Mouse (Mus musculus): Measurements from ENCODE around the gene Btg3. TPM values are rescaled to one million over a fixed set of nuclear protein-coding genes. Genes with fewer than 3 reads are reported as not detected.

The Btg3 gene
- polyA plus RNA-seq, 1 experiment = 17.0 TPM

GRCm38 (mm10) chr16:78389122-78389521, 12.1 kb upstream of the Btg3 start:
- Histone ChIP-seq H3K79me2 (ENCODE audit: control insufficient read depth, insufficient read depth) (no peaks in the 10 kb centered on the region), H3K4me3 (no peak overlapping the region), H3K4me2 (ENCODE audit: low read depth) (no peak overlapping the region), H3K36me3 (ENCODE audit: control insufficient read depth, insufficient read depth) (no peaks in the 10 kb centered on the region), H3ac (ENCODE audit: control insufficient read depth, insufficient read length) (no peak overlapping the region), H3K27me3 (ENCODE audit: control insufficient read depth, insufficient read depth, insufficient read length) (no peaks in the 10 kb centered on the region)
- TF ChIP-seq MYOD1 (IDR thresholded peaks at IDR 0.05; ENCODE audit: control insufficient read depth in 1 of 3, insufficient read length in 2 of 3, low read depth in 2 of 3) (no peak), MYOG (IDR thresholded peaks at IDR 0.05; ENCODE audit: control insufficient read depth in 1 of 3, insufficient read depth in 1 of 3, insufficient read length in 2 of 3, low read depth in 2 of 3) (no peak), POLR2AphosphoS2 (IDR thresholded peaks at IDR 0.05; ENCODE audit: insufficient read length, low read depth) (no peak), SRF (IDR thresholded peaks at IDR 0.05; ENCODE audit: control insufficient read depth, insufficient read length, low read depth) (no peak), REST (IDR thresholded peaks at IDR 0.05; ENCODE audit: insufficient read depth, insufficient read length) (no peak), TCF3 (IDR thresholded peaks at IDR 0.05; ENCODE audit: insufficient read length, low read depth) (no peak), E2F4 (IDR thresholded peaks at IDR 0.05; ENCODE audit: insufficient read depth) (no peak), CEBPB (IDR thresholded peaks at IDR 0.05; ENCODE audit: insufficient read depth, poor library complexity, severe bottlenecking) (no peak), POLR2A (IDR thresholded peaks at IDR 0.05; ENCODE audit: insufficient read length, low read depth) (no peak), TCF12 (IDR thresholded peaks at IDR 0.05; ENCODE audit: insufficient read depth, poor library complexity, severe bottlenecking) (no peak)

- H3K4me3 ChIP-seq = no peak overlapping the region
Observed at GRCm38 (mm10) chr16:78378493-78378892, 1.5 kb upstream of the Btg3 start.

GRCm38 (mm10) chr16:78375821-78376691, 936 bp downstream of the Btg3 start:
- H3K36me3 ChIP-seq (ENCODE audit: control insufficient read depth, insufficient read depth) = peaks cover 16% of the 10 kb centered on the region
- no peaks in the 10 kb centered on the region for H3K27me3 ChIP-seq (ENCODE audit: control insufficient read depth, insufficient read depth, insufficient read length)
- H3ac ChIP-seq (ENCODE audit: control insufficient read depth, insufficient read length) = peak overlapping the region; percentile 89
- TF ChIP-seq SRF (IDR thresholded peaks at IDR 0.05; ENCODE audit: control insufficient read depth, insufficient read length, low read depth) (no peak), MYOD1 (IDR thresholded peaks at IDR 0.05; ENCODE audit: control insufficient read depth in 1 of 3, insufficient read length in 2 of 3, low read depth in 2 of 3) (no peak), USF1 (IDR thresholded peaks at IDR 0.05; ENCODE audit: low read depth) (no peak), REST (IDR thresholded peaks at IDR 0.05; ENCODE audit: insufficient read depth, insufficient read length) (no peak), POLR2A (IDR thresholded peaks at IDR 0.05; ENCODE audit: insufficient read length, low read depth) (peak; percentile 17)
- H3K4me2 ChIP-seq (ENCODE audit: low read depth) = peak overlapping the region; percentile 63
- peaks cover 32% of the 10 kb centered on the region for H3K79me2 ChIP-seq (ENCODE audit: control insufficient read depth, insufficient read depth)
- H3K4me3 ChIP-seq = peak overlapping the region; percentile 47

More at GRCm38 (mm10) chr16:78378493-78378892, 1.5 kb upstream of the Btg3 start:
- Histone ChIP-seq H3K36me3 (ENCODE audit: control insufficient read depth, insufficient read depth) (no peaks in the 10 kb centered on the region), H3ac (ENCODE audit: control insufficient read depth, insufficient read length) (no peak overlapping the region), H3K27me3 (ENCODE audit: control insufficient read depth, insufficient read depth, insufficient read length) (no peaks in the 10 kb centered on the region), H3K4me2 (ENCODE audit: low read depth) (no peak overlapping the region), H3K79me2 (ENCODE audit: control insufficient read depth, insufficient read depth) (peaks cover 20% of the 10 kb centered on the region)
- no peak for TF ChIP-seq SRF (IDR thresholded peaks at IDR 0.05; ENCODE audit: control insufficient read depth, insufficient read length, low read depth)

- H3K36me3 ChIP-seq (ENCODE audit: control insufficient read depth, insufficient read depth) = peaks cover 16% of the 10 kb centered on the region
- TF ChIP-seq USF1 (IDR thresholded peaks at IDR 0.05; ENCODE audit: low read depth) = no peak
- TF ChIP-seq SRF (IDR thresholded peaks at IDR 0.05; ENCODE audit: control insufficient read depth, insufficient read length, low read depth) = no peak
- no peak for TF ChIP-seq E2F4 (IDR thresholded peaks at IDR 0.05; ENCODE audit: insufficient read depth)
- TF ChIP-seq MYOD1 (IDR thresholded peaks at IDR 0.05; ENCODE audit: control insufficient read depth in 1 of 3, insufficient read length in 2 of 3, low read depth in 2 of 3) = no peak
- no peak for TF ChIP-seq POLR2AphosphoS2 (IDR thresholded peaks at IDR 0.05; ENCODE audit: insufficient read length, low read depth)
- no peak for TF ChIP-seq CEBPB (IDR thresholded peaks at IDR 0.05; ENCODE audit: insufficient read depth, poor library complexity, severe bottlenecking)
- no peak for TF ChIP-seq TCF12 (IDR thresholded peaks at IDR 0.05; ENCODE audit: insufficient read depth, poor library complexity, severe bottlenecking)
- no peak for TF ChIP-seq MAX (IDR thresholded peaks at IDR 0.05; ENCODE audit: low read depth)
- TF ChIP-seq MYOG (IDR thresholded peaks at IDR 0.05; ENCODE audit: control insufficient read depth in 1 of 3, insufficient read depth in 1 of 3, insufficient read length in 2 of 3, low read depth in 2 of 3) = no peak
- no peak for TF ChIP-seq REST (IDR thresholded peaks at IDR 0.05; ENCODE audit: insufficient read depth, insufficient read length)
- no peak for TF ChIP-seq POLR2A (IDR thresholded peaks at IDR 0.05; ENCODE audit: insufficient read length, low read depth)
- no peak for TF ChIP-seq TCF3 (IDR thresholded peaks at IDR 0.05; ENCODE audit: insufficient read length, low read depth)
- H3ac ChIP-seq (ENCODE audit: control insufficient read depth, insufficient read length) = no peak overlapping the region
- peaks cover 32% of the 10 kb centered on the region for H3K79me2 ChIP-seq (ENCODE audit: control insufficient read depth, insufficient read depth)
- H3K27me3 ChIP-seq (ENCODE audit: control insufficient read depth, insufficient read depth, insufficient read length) = no peaks in the 10 kb centered on the region
- H3K4me2 ChIP-seq (ENCODE audit: low read depth) = peak overlapping the region; percentile 63
- peak overlapping the region; percentile 47 for H3K4me3 ChIP-seq
Observed at GRCm38 (mm10) chr16:78375222-78375621, 1.8 kb downstream of the Btg3 start.

- peaks cover 20% of the 10 kb centered on the region for H3K36me3 ChIP-seq (ENCODE audit: control insufficient read depth, insufficient read depth)
- H3K27me3 ChIP-seq (ENCODE audit: control insufficient read depth, insufficient read depth, insufficient read length) = no peaks in the 10 kb centered on the region
- TF ChIP-seq MYOD1 (IDR thresholded peaks at IDR 0.05; ENCODE audit: control insufficient read depth in 1 of 3, insufficient read length in 2 of 3, low read depth in 2 of 3) (no peak), TCF3 (IDR thresholded peaks at IDR 0.05; ENCODE audit: insufficient read length, low read depth) (no peak), MAX (IDR thresholded peaks at IDR 0.05; ENCODE audit: low read depth) (no peak), REST (IDR thresholded peaks at IDR 0.05; ENCODE audit: insufficient read depth, insufficient read length) (no peak), TCF12 (IDR thresholded peaks at IDR 0.05; ENCODE audit: insufficient read depth, poor library complexity, severe bottlenecking) (no peak), CEBPB (IDR thresholded peaks at IDR 0.05; ENCODE audit: insufficient read depth, poor library complexity, severe bottlenecking) (no peak), POLR2A (IDR thresholded peaks at IDR 0.05; ENCODE audit: insufficient read length, low read depth) (no peak), MYOG (IDR thresholded peaks at IDR 0.05; ENCODE audit: control insufficient read depth in 1 of 3, insufficient read depth in 1 of 3, insufficient read length in 2 of 3, low read depth in 2 of 3) (no peak), POLR2AphosphoS2 (IDR thresholded peaks at IDR 0.05; ENCODE audit: insufficient read length, low read depth) (no peak), SRF (IDR thresholded peaks at IDR 0.05; ENCODE audit: control insufficient read depth, insufficient read length, low read depth) (no peak), E2F4 (IDR thresholded peaks at IDR 0.05; ENCODE audit: insufficient read depth) (no peak), USF1 (IDR thresholded peaks at IDR 0.05; ENCODE audit: low read depth) (no peak)
- no peak overlapping the region for H3ac ChIP-seq (ENCODE audit: control insufficient read depth, insufficient read length)
- H3K4me3 ChIP-seq = no peak overlapping the region
- H3K79me2 ChIP-seq (ENCODE audit: control insufficient read depth, insufficient read depth) = peaks cover 32% of the 10 kb centered on the region
- H3K4me2 ChIP-seq (ENCODE audit: low read depth) = no peak overlapping the region
Observed at GRCm38 (mm10) chr16:78373743-78374142, 3.2 kb downstream of the Btg3 start.
